Mouse (Mus musculus) mouse embryonic stem cell (cell line): ENCODE data around the gene Gm9780.
"Not testable (repeated sequence)": the region's sequence is repeated elsewhere in the genome, so short reads cannot be mapped to it uniquely, and the experiment has no call there.

Source experiments
- in situ Hi-C, 2 experiments: fragments of 300-500 bp; cut with MboI; formaldehyde crosslinking; loops; 1 replicate in 1 of 2; 3 replicates in 1 of 2; pipeline ENCODE4 v1.14.3; 2019 to 2020; ENCODE audit warnings: low sequenced_read_pairs in 2 of 2, low pct_unique_long_range_greater_than_20kb in 1 of 2, mixed read lengths in 1 of 2; ENCODE audit not compliant: unreplicated experiment in 1 of 2

The Gm9780 gene

GRCm38 (mm10) chr14:26042611-26043010 is at the start of gene Gm9780:
TSS of gene Gm9780 (minus strand) at chr14:26042711.
- in situ Hi-C loops: not testable (repeated sequence)

- in situ Hi-C loops: not testable (repeated sequence)
Observed at GRCm38 (mm10) chr14:26081997-26082396, 39.5 kb upstream of the Gm9780 start, which contains the start of gene Cphx3. TSS of gene Cphx3 (plus strand) at chr14:26082297.

- in situ Hi-C loops: not testable (repeated sequence)
Observed at GRCm38 (mm10) chr14:26081216-26081615, 38.7 kb upstream of the Gm9780 start, which contains the start of gene Cphx2. TSS of gene Cphx2 (plus strand) at chr14:26081516.

- in situ Hi-C loops: not testable (repeated sequence)
Observed at GRCm38 (mm10) chr14:26076620-26077390, 34.3 kb upstream of the Gm9780 start.

GRCm38 (mm10) chr14:26067325-26067633 is 24.8 kb upstream of the Gm9780 start, which contains the start of gene Tmem254c:
TSS of gene Tmem254c (minus strand) at chr14:26067355.
- in situ Hi-C loops: not testable (repeated sequence)

- in situ Hi-C loops: not testable (repeated sequence)
Observed at GRCm38 (mm10) chr14:26066574-26067324, 24.2 kb upstream of the Gm9780 start.

GRCm38 (mm10) chr14:26059362-26059761 is 16.9 kb upstream of the Gm9780 start:
- in situ Hi-C loops: not testable (repeated sequence)

- in situ Hi-C loops: not testable (repeated sequence)
Observed at GRCm38 (mm10) chr14:26058184-26058583, 15.7 kb upstream of the Gm9780 start.

- in situ Hi-C loops: not testable (repeated sequence)
Observed at GRCm38 (mm10) chr14:26048767-26049166, 6.3 kb upstream of the Gm9780 start.

GRCm38 (mm10) chr14:26047026-26047425 is 4.5 kb upstream of the Gm9780 start:
- in situ Hi-C loops: not testable (repeated sequence)

- in situ Hi-C loops: not testable (repeated sequence)
Observed at GRCm38 (mm10) chr14:26045007-26045406, 2.5 kb upstream of the Gm9780 start.

GRCm38 (mm10) chr14:26035439-26035838 is 7.1 kb downstream of the Gm9780 start:
- in situ Hi-C loops: not testable (repeated sequence)

GRCm38 (mm10) chr14:26034364-26034763 is 8.1 kb downstream of the Gm9780 start:
- in situ Hi-C loops: not testable (repeated sequence)

GRCm38 (mm10) chr14:26025653-26026052 is 16.9 kb downstream of the Gm9780 start:
- in situ Hi-C loops: not testable (repeated sequence)

GRCm38 (mm10) chr14:26022831-26023230 is 19.7 kb downstream of the Gm9780 start:
- in situ Hi-C loops: not testable (repeated sequence)

GRCm38 (mm10) chr14:26021555-26021954 is 21.0 kb downstream of the Gm9780 start:
- in situ Hi-C loops: not testable (repeated sequence)

- in situ Hi-C loops: not testable (repeated sequence)
Observed at GRCm38 (mm10) chr14:26016414-26016813, 26.1 kb downstream of the Gm9780 start.

GRCm38 (mm10) chr14:26007462-26007861 is 35.0 kb downstream of the Gm9780 start:
- in situ Hi-C loops: not testable (repeated sequence)

- in situ Hi-C loops: not testable (repeated sequence)
Observed at GRCm38 (mm10) chr14:25981880-25982279, 60.6 kb downstream of the Gm9780 start.
